Mouse (Mus musculus) MEL (cell line): ENCODE data around the gene Slc12a6. TPM values are rescaled to one million over a fixed set of nuclear protein-coding genes. Genes with fewer than 3 reads are reported as not detected.
"Not testable (repeated sequence)": the region's sequence is repeated elsewhere in the genome, so short reads cannot be mapped to it uniquely, and the experiment has no call there.

Experiments used
- DNase-seq: peaks from one replicate; pipeline ENCODE4 v3.0.0; 2011; ENCODE audit warnings: low read depth, low spot score
- H3K27ac ChIP-seq: 2 replicates; pipeline ENCODE4 v1.5.1; 2012; ENCODE audit warnings: low read depth, mild to moderate bottlenecking, control low read depth, low read length, moderate library complexity; ENCODE audit not compliant: control insufficient read depth
- H3K27me3 ChIP-seq, 2 experiments: fragments of 150-350 bp in 1 of 2; sonication (generic) in 1 of 2; 2 replicates each; pipeline ENCODE4 v1.6.1; 2012; ENCODE audit warnings: low read length in 2 of 2, mild to moderate bottlenecking in 2 of 2, improper control_type of control experiment in 1 of 2, moderate library complexity in 1 of 2; ENCODE audit not compliant: insufficient read depth in 2 of 2, control insufficient read depth in 1 of 2
- H3K36me3 ChIP-seq, 2 experiments: 2 replicates each; pipeline ENCODE4 v1.6.1; 2012 to 2014; ENCODE audit warnings: low read length in 2 of 2, improper control_type of control experiment in 1 of 2, inconsistent platforms in 1 of 2, mild to moderate bottlenecking in 1 of 2; ENCODE audit not compliant: insufficient read depth in 2 of 2, control insufficient read depth in 1 of 2
- H3K4me1 ChIP-seq, 2 experiments: fragments of 150-350 bp in 1 of 2; sonication (generic) in 1 of 2; 2 replicates each; pipeline ENCODE4 v1.6.1; 2012; ENCODE audit warnings: low read length in 2 of 2, improper control_type of control experiment in 1 of 2, mild to moderate bottlenecking in 1 of 2; ENCODE audit not compliant: insufficient read depth in 2 of 2, control insufficient read depth in 1 of 2
- H3K4me3 ChIP-seq, 2 experiments: fragments of 150-350 bp in 1 of 2; sonication (generic) in 1 of 2; 2 replicates each; pipeline ENCODE4 v1.5.1; 2012; ENCODE audit warnings: low read depth in 2 of 2, low read length in 2 of 2, mild to moderate bottlenecking in 2 of 2, moderate library complexity in 2 of 2, control low read depth in 1 of 2, improper control_type of control experiment in 1 of 2; ENCODE audit not compliant: control insufficient read depth in 1 of 2, insufficient read depth in 1 of 2
- H3K79me2 ChIP-seq: 2 replicates; pipeline ENCODE4 v1.6.1; 2012; ENCODE audit warnings: mild to moderate bottlenecking, low read length, moderate library complexity; ENCODE audit not compliant: control insufficient read depth, poor library complexity, insufficient read depth
- H3K9ac ChIP-seq: 2 replicates; pipeline ENCODE4 v1.6.1; 2012; ENCODE audit warnings: low read depth, mild to moderate bottlenecking, control low read depth, low read length, moderate library complexity; ENCODE audit not compliant: control insufficient read depth, poor library complexity, severe bottlenecking
- H3K9me3 ChIP-seq: fragments of 150-350 bp; sonication (generic); replicated peaks from 2 replicates; pipeline ENCODE4 v1.6.1; 2012; ENCODE audit warnings: mild to moderate bottlenecking, low read length, improper control_type of control experiment, moderate library complexity; ENCODE audit not compliant: insufficient read depth
- BHLHE40 ChIP-seq: IDR thresholded peaks from 2 replicates; pipeline ENCODE4 v1.6.1; 2012; ENCODE audit warnings: low read depth, mild to moderate bottlenecking, inconsistent platforms, low read length, improper control_type of control experiment, borderline replicate concordance
- CHD1 ChIP-seq: IDR thresholded peaks from 2 replicates; pipeline ENCODE4 v1.6.1; 2012; ENCODE audit warnings: low read depth, mild to moderate bottlenecking, inconsistent platforms, low read length, improper control_type of control experiment
- CHD2 ChIP-seq: IDR thresholded peaks from 2 replicates; pipeline ENCODE4 v1.6.1; 2011; ENCODE audit warnings: low read length, improper control_type of control experiment
- CTCF ChIP-seq, 3 experiments: IDR thresholded peaks in 2 of 3; conservative IDR thresholded peaks in 1 of 3; 2 replicates each; pipeline ENCODE4 v1.5.1; 2011 to 2012; ENCODE audit warnings: low read length in 3 of 3, low read depth in 2 of 3, mild to moderate bottlenecking in 2 of 3, improper control_type of control experiment in 1 of 3, inconsistent platforms in 1 of 3, mixed read lengths in 1 of 3, moderate library complexity in 1 of 3; ENCODE audit not compliant: control insufficient read depth in 1 of 3, insufficient read depth in 1 of 3, poor library complexity in 1 of 3, severe bottlenecking in 1 of 3
- ETS1 ChIP-seq: IDR thresholded peaks from 2 replicates; pipeline ENCODE4 v1.6.1; 2012; ENCODE audit warnings: low read depth, mild to moderate bottlenecking, inconsistent platforms, low read length, improper control_type of control experiment, moderate library complexity
- JUND ChIP-seq: IDR thresholded peaks from 2 replicates; pipeline ENCODE4 v1.6.1; 2011; ENCODE audit warnings: low read depth, mild to moderate bottlenecking, improper control_type of control experiment, low read length
- KAT2A ChIP-seq: conservative IDR thresholded peaks from 2 replicates; pipeline ENCODE4 v1.6.1; 2012; ENCODE audit warnings: low read depth, low read length, improper control_type of control experiment, inconsistent platforms
- MAFK ChIP-seq: IDR thresholded peaks from 2 replicates; pipeline ENCODE4 v1.6.1; 2011; ENCODE audit warnings: low read depth, mild to moderate bottlenecking, low read length, improper control_type of control experiment, borderline replicate concordance
- MAZ ChIP-seq: IDR thresholded peaks from 2 replicates; pipeline ENCODE4 v1.6.1; 2012; ENCODE audit warnings: low read depth, mild to moderate bottlenecking, inconsistent platforms, low read length, improper control_type of control experiment
- MEF2A ChIP-seq: IDR thresholded peaks from 2 replicates; pipeline ENCODE4 v1.6.1; 2014; ENCODE audit warnings: low read depth, mild to moderate bottlenecking, inconsistent platforms, low read length, improper control_type of control experiment; ENCODE audit not compliant: poor library complexity, insufficient replicate concordance, severe bottlenecking; ENCODE audit errors: extremely low read depth
- MYB ChIP-seq: IDR thresholded peaks from 2 replicates; pipeline ENCODE4 v1.6.1; 2011; ENCODE audit warnings: mild to moderate bottlenecking, low read depth, low read length, improper control_type of control experiment
- NRF1 ChIP-seq: IDR thresholded peaks from 2 replicates; pipeline ENCODE4 v1.6.1; 2014; ENCODE audit warnings: low read depth, mild to moderate bottlenecking, inconsistent platforms, low read length, improper control_type of control experiment, moderate library complexity; ENCODE audit not compliant: poor library complexity, insufficient read depth, severe bottlenecking
- POLR2AphosphoS5 ChIP-seq: IDR thresholded peaks from 2 replicates; pipeline ENCODE4 v1.6.1; 2012; ENCODE audit warnings: low read depth, borderline replicate concordance, mild to moderate bottlenecking, inconsistent platforms, low read length, moderate library complexity, mixed read lengths
- RAD21 ChIP-seq: IDR thresholded peaks from 2 replicates; pipeline ENCODE4 v1.6.1; 2011; ENCODE audit warnings: mild to moderate bottlenecking, low read depth, low read length, improper control_type of control experiment
- SIN3A ChIP-seq: IDR thresholded peaks from 2 replicates; pipeline ENCODE4 v1.6.1; 2012; ENCODE audit warnings: low read length, improper control_type of control experiment, inconsistent platforms
- SMC3 ChIP-seq: IDR thresholded peaks from 2 replicates; pipeline ENCODE4 v1.6.1; 2011; ENCODE audit warnings: low read depth, low read length, improper control_type of control experiment
- TBP ChIP-seq: IDR thresholded peaks from 2 replicates; pipeline ENCODE4 v1.8.0; 2011; ENCODE audit warnings: low read depth, low read length, improper control_type of control experiment
- TCF12 ChIP-seq: IDR thresholded peaks from 2 replicates; pipeline ENCODE4 v1.6.1; 2014; ENCODE audit warnings: low read depth, mild to moderate bottlenecking, inconsistent platforms, low read length, improper control_type of control experiment, moderate library complexity
- USF2 ChIP-seq, 2 experiments: IDR thresholded peaks; 2 replicates each; pipeline ENCODE4 v1.6.1; 2011 to 2012; ENCODE audit warnings: improper control_type of control experiment in 2 of 2, low read length in 2 of 2, borderline replicate concordance in 1 of 2, inconsistent platforms in 1 of 2, low read depth in 1 of 2, mild to moderate bottlenecking in 1 of 2; ENCODE audit not compliant: insufficient read depth in 1 of 2
- ZKSCAN1 ChIP-seq: IDR thresholded peaks from 2 replicates; pipeline ENCODE4 v1.6.1; 2012; ENCODE audit warnings: low read depth, mild to moderate bottlenecking, inconsistent platforms, low read length, improper control_type of control experiment, moderate library complexity
- ZMIZ1 ChIP-seq: IDR thresholded peaks from 2 replicates; pipeline ENCODE4 v1.6.1; 2012; ENCODE audit warnings: low read depth, mild to moderate bottlenecking, inconsistent platforms, low read length, improper control_type of control experiment, moderate library complexity
- polyA plus RNA-seq, 2 experiments: library from polyadenylated mRNA; stranded (reverse) in 1 of 2; unstranded in 1 of 2; fragments of >175 nt in 1 of 2; fragments of >200 nt in 1 of 2; gene quantifications; 2 replicates each; pipeline versions ENCODE4 v1.2.1 to v1.2.4; 2012; ENCODE audit warnings: low replicate concordance in 2 of 2, low read depth in 1 of 2; ENCODE audit not compliant: insufficient read length in 2 of 2, insufficient read depth in 1 of 2, missing spikeins in 1 of 2
- total RNA-seq: library from RNA; depleted of rRNA; stranded (reverse); fragments of 300-350 nt; gene quantifications from 2 replicates; pipeline ENCODE4 v1.2.3, GENCODE M21; 2012

The Slc12a6 gene
- total and polyA plus RNA-seq, 3 experiments = 20.4 to 21.2 TPM; not detected in 1

GRCm38 (mm10) chr2:112284363-112285030 is 18.9 kb downstream of the Slc12a6 start (continued):
- peak; percentile 75 for TF ChIP-seq MYB
- TF ChIP-seq KAT2A = no peak
- TF ChIP-seq CHD1 = peak; percentile 82; the same call in 1 of the 2 replicates
- TF ChIP-seq ETS1 = peak; percentile 48
- 0 out of 2 replicates have a peak, but pooled peaks have one; percentile 25 for TF ChIP-seq TCF12
- TF ChIP-seq, all 39 proteins: peak for 24

- H3K9ac ChIP-seq = peak overlapping the region; percentile 78
Measured at GRCm38 (mm10) chr2:112285031-112285390, 19.4 kb downstream of the Slc12a6 start.

GRCm38 (mm10) chr2:112286062-112286461 is 20.4 kb downstream of the Slc12a6 start:
- Histone ChIP-seq H3K4me1 (peaks cover 6 to 26% of the 10 kb centered on the region in 2 experiments; a peak in 2 of 4 replicates), H3K4me3 (peak overlapping the region in 1 of 2 experiments; percentile 82; a peak in 2 of 4 replicates), H3K9ac (peak overlapping the region; percentile 78; the same call in 1 of the 2 replicates), H3K36me3 (peaks cover 0 to 22% of the 10 kb centered on the region in 2 experiments; a peak in 2 of 4 replicates), H3K79me2 (peaks cover 12% of the 10 kb centered on the region)
- H3K27me3 ChIP-seq, H3K9me3 ChIP-seq, DNase-seq, H3K27ac ChIP-seq: not testable (repeated sequence)
- peak; percentile 92 for TF ChIP-seq TBP

More at GRCm38 (mm10) chr2:112285031-112285390, 19.4 kb downstream of the Slc12a6 start:
- Histone ChIP-seq H3K9me3 (no peaks in the 10 kb centered on the region), H3K4me3 (peak overlapping the region; percentile 82 to 87), H3K79me2 (peaks cover 12% of the 10 kb centered on the region), H3K36me3 (peaks cover 0 to 22% of the 10 kb centered on the region in 2 experiments; a peak in 2 of 4 replicates), H3K4me1 (peaks cover 6 to 26% of the 10 kb centered on the region in 2 experiments; a peak in 2 of 4 replicates), H3K27me3 (no peaks in the 10 kb centered on the region), H3K27ac (peak overlapping the region; percentile 80)
- TF ChIP-seq CHD2 (no peak), KAT2A (no peak), SMC3 (no peak), SIN3A (no peak), BHLHE40 (no peak), CHD1 (peak; percentile 78)
- no peak for DNase-seq

GRCm38 (mm10) chr2:112287059-112287458 is 21.4 kb downstream of the Slc12a6 start:
- H3K27me3 ChIP-seq = no peaks in the 10 kb centered on the region
- no peak overlapping the region for H3K4me3 ChIP-seq
- no peaks in the 10 kb centered on the region for H3K9me3 ChIP-seq
- H3K27ac ChIP-seq = no peak overlapping the region
- peaks cover 0 to 24% of the 10 kb centered on the region in 2 experiments; a peak in 2 of 4 replicates for H3K36me3 ChIP-seq
- H3K9ac ChIP-seq = no peak overlapping the region
- H3K79me2 ChIP-seq = peaks cover 12% of the 10 kb centered on the region
- H3K4me1 ChIP-seq = peaks cover 6 to 26% of the 10 kb centered on the region in 2 experiments; a peak in 2 of 4 replicates
- DNase-seq = peak; percentile 67
- no peak for TF ChIP-seq USF2 (IDR thresholded peaks at IDR 0.05; ENCODE audit: borderline replicate concordance in 1 of 2, insufficient read depth in 1 of 2, low read depth in 1 of 2, low read length in 2 of 2)
- TF ChIP-seq NRF1 = no peak
- no peak for TF ChIP-seq POLR2AphosphoS5
- no peak for TF ChIP-seq MAZ
- no peak for TF ChIP-seq TCF12
- no peak for TF ChIP-seq CTCF (IDR thresholded peaks at IDR 0.05 in 2 of 3, conservative IDR thresholded peaks at IDR 0.05 in 1 of 3; ENCODE audit: control insufficient read depth in 1 of 3, insufficient read depth in 1 of 3, low read depth in 2 of 3, low read length in 3 of 3, poor library complexity in 1 of 3, severe bottlenecking in 1 of 3)
- no peak for TF ChIP-seq JUND
- TF ChIP-seq MAFK = no peak
- no peak for TF ChIP-seq RAD21
- no peak for TF ChIP-seq ETS1
- no peak for TF ChIP-seq MEF2A
- no peak for TF ChIP-seq ZMIZ1
- TF ChIP-seq ZKSCAN1 = no peak
- TF ChIP-seq SIN3A = no peak; the same call in 1 of the 2 replicates
